In the genomic region with DNA sequence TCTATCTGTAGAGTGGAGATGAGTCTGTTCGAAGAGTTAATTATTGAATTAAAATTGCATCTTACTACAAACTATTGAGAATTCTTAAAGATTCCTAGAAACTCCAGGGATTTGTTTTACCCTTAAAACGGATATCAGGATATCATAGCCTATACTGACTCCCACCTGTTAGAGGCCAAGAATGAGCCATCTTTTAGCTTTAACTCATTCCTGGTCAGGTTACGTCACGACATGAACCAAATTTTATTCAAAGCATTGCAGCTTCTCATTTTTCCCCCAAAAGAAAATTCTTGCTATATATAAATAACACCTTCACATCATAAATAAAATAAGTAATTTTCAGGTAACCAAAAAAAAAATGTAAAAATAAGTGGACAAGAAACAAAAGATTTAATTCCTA, we compare ENCODE assay signal across 23 mouse cellular contexts. TPM values are rescaled to one million over a fixed set of nuclear protein-coding genes. Genes with fewer than 3 reads are reported as not detected.
DNase-seq lines count a peak whose midpoint lies in the region; ATAC-seq and TF ChIP-seq lines count a peak whose summit lies in the region.
"Had no signal": no experiment of that assay in that cellular context is flagged by ENCODE, and none has a peak within 500 bp of the region (broad histone marks: within the 10 kb centered on the region; RNA-seq: fewer than 3 reads in every experiment).

No protein-coding gene starts in this region.

- peaks cover 9% of the 10 kb centered on the region for H3K4me1 ChIP-seq in forebrain, embryonic 12.5 days
- peaks cover 20% of the 10 kb centered on the region for H3K4me1 ChIP-seq in forebrain, embryonic 10.5 days
- peaks cover 4% of the 10 kb centered on the region; the same call in 1 of the 2 replicates for H3K4me1 ChIP-seq in forebrain, postnatal 0 days (ENCODE audit: insufficient read depth)
- peaks cover 23% of the 10 kb centered on the region for H3K4me1 ChIP-seq in midbrain, embryonic 10.5 days
- no peaks in the 10 kb centered on the region for H3K4me1 ChIP-seq in midbrain, postnatal 0 days (ENCODE audit: insufficient read depth, low read length)
- H3K4me1 ChIP-seq: embryonic facial prominence, embryonic 15.5 days had no signal

- no peak for DNase-seq in forebrain, embryonic 10.5 days (ENCODE audit: extremely low spot score, low spot score)
- no peak for DNase-seq in forebrain, postnatal 0 days
- DNase-seq in midbrain, embryonic 10.5 days (ENCODE audit: low spot score) = no peak
- no peak for DNase-seq in midbrain, postnatal 0 days (ENCODE audit: low spot score)
- no peak for DNase-seq in adrenal gland, postnatal 4 days (ENCODE audit: low spot score in 2 of 2)
- no peak for DNase-seq in left cerebral cortex, adult 2 months (ENCODE audit: extremely low spot score in 1 of 2, low spot score in 2 of 2)
- DNase-seq in lung, adult 18-20 months = no peak
- DNase-seq: adrenal gland, postnatal 14 days; cerebellum, adult 11-12 months; heart, adult 11 months; kidney, adult 9 months; kidney, postnatal 36 days; layer of hippocampus, adult 9-11 months; liver, postnatal 0 days; thymus, postnatal 36 days had no signal

- peak overlapping the region; percentile 54; the same call in 1 of the 2 replicates for H3K4me2 ChIP-seq in forebrain, embryonic 12.5 days
- peak overlapping the region; percentile 6; the same call in 1 of the 2 replicates for H3K4me2 ChIP-seq in forebrain, postnatal 0 days (ENCODE audit: low read depth)
- H3K4me2 ChIP-seq in midbrain, postnatal 0 days (ENCODE audit: low read depth, low read length, poor library complexity, severe bottlenecking) = peak overlapping the region; percentile 71
- H3K4me2 ChIP-seq: embryonic facial prominence, embryonic 15.5 days; heart, embryonic 13.5 days had no signal

- 89% methylated on average over 4 of the region's 4 CpGs for WGBS in forebrain, embryonic 12.5 days
- 88% methylated on average over 4 of the region's 4 CpGs for WGBS in forebrain, embryonic 10.5 days
- WGBS in forebrain, postnatal 0 days = 81% methylated on average over 4 of the region's 4 CpGs
- WGBS in midbrain, embryonic 10.5 days = 88% methylated on average over 4 of the region's 4 CpGs
- 43% methylated on average over 4 of the region's 4 CpGs for WGBS in midbrain, postnatal 0 days

- intact Hi-C loops in left cerebral cortex, adult 2 months (cut with DNase I) = loop anchor here (5.0 kb wide), 4 partner anchors 168 to 888 kb away; no protein-coding TSS in a partner anchor

- no peak overlapping the region for H3K4me3 ChIP-seq in forebrain, embryonic 12.5 days (replicated peaks)
- no peak overlapping the region for H3K4me3 ChIP-seq in forebrain, embryonic 10.5 days
- peak overlapping the region; percentile 16 for H3K4me3 ChIP-seq in forebrain, postnatal 0 days (ENCODE audit: low read depth, low read length)
- H3K4me3 ChIP-seq in midbrain, embryonic 10.5 days = peak overlapping the region; percentile 85; the same call in 1 of the 2 replicates
- H3K4me3 ChIP-seq in midbrain, postnatal 0 days (ENCODE audit: low read depth, low read length) = peak overlapping the region; percentile 52
- H3K4me3 ChIP-seq in left cerebral cortex, adult 2 months = no peak overlapping the region
- H3K4me3 ChIP-seq: embryonic facial prominence, embryonic 15.5 days; heart, embryonic 13.5 days; limb, embryonic 10.5 days; megakaryocyte, embryonic 14.5 days; myocyte had no signal

- no peaks in the 10 kb centered on the region for H3K9me3 ChIP-seq in forebrain, embryonic 12.5 days
- H3K9me3 ChIP-seq in forebrain, embryonic 10.5 days = no peaks in the 10 kb centered on the region
- no peaks in the 10 kb centered on the region for H3K9me3 ChIP-seq in forebrain, postnatal 0 days (ENCODE audit: low read length)
- no peaks in the 10 kb centered on the region for H3K9me3 ChIP-seq in midbrain, embryonic 10.5 days (replicated peaks)
- no peaks in the 10 kb centered on the region for H3K9me3 ChIP-seq in midbrain, postnatal 0 days (ENCODE audit: low read length)
- H3K9me3 ChIP-seq: embryonic facial prominence, embryonic 15.5 days; heart, embryonic 13.5 days; limb, embryonic 10.5 days; megakaryocyte, embryonic 14.5 days had no signal

- no peak overlapping the region for H3K9ac ChIP-seq in forebrain, embryonic 12.5 days
- no peak overlapping the region for H3K9ac ChIP-seq in forebrain, postnatal 0 days
- H3K9ac ChIP-seq in midbrain, postnatal 0 days (replicated peaks; ENCODE audit: low read length, poor library complexity, severe bottlenecking) = peak overlapping the region; percentile 87
- H3K9ac ChIP-seq: embryonic facial prominence, embryonic 15.5 days; heart, embryonic 13.5 days; liver, postnatal 0 days had no signal

- ATAC-seq in forebrain, embryonic 12.5 days (ENCODE audit: low FRiP score) = no peak
- no peak for ATAC-seq in forebrain, postnatal 0 days
- ATAC-seq in midbrain, postnatal 0 days (ENCODE audit: low FRiP score) = no peak
- ATAC-seq: activated CD4-positive, CD25-positive, alpha-beta regulatory T cell, adult 4 months; liver, postnatal 0 days had no signal

- H3K27me3 ChIP-seq in forebrain, embryonic 12.5 days = no peaks in the 10 kb centered on the region
- H3K27me3 ChIP-seq in forebrain, embryonic 10.5 days (ENCODE audit: poor library complexity, severe bottlenecking) = no peaks in the 10 kb centered on the region
- no peaks in the 10 kb centered on the region for H3K27me3 ChIP-seq in forebrain, postnatal 0 days (ENCODE audit: insufficient read depth, low read length)
- H3K27me3 ChIP-seq in midbrain, embryonic 10.5 days (ENCODE audit: low read depth, poor library complexity, severe bottlenecking) = no peaks in the 10 kb centered on the region
- H3K27me3 ChIP-seq in midbrain, postnatal 0 days (ENCODE audit: insufficient read depth, low read length) = no peaks in the 10 kb centered on the region
- H3K27me3 ChIP-seq: heart, embryonic 13.5 days had no signal

- H3K27ac ChIP-seq in forebrain, embryonic 12.5 days = no peak overlapping the region
- H3K27ac ChIP-seq in forebrain, embryonic 10.5 days = no peak overlapping the region
- no peak overlapping the region for H3K27ac ChIP-seq in forebrain, postnatal 0 days (ENCODE audit: low read depth, low read length)
- H3K27ac ChIP-seq in midbrain, embryonic 10.5 days (replicated peaks) = no peak overlapping the region
- H3K27ac ChIP-seq in midbrain, postnatal 0 days (ENCODE audit: low read depth, low read length) = peak overlapping the region; percentile 71
- H3K27ac ChIP-seq in left cerebral cortex, adult 2 months = no peak overlapping the region
- H3K27ac ChIP-seq: embryonic facial prominence, embryonic 15.5 days; heart, embryonic 13.5 days; limb, embryonic 10.5 days had no signal

- H3K36me3 ChIP-seq in forebrain, embryonic 12.5 days (replicated peaks) = no peaks in the 10 kb centered on the region
- H3K36me3 ChIP-seq in forebrain, embryonic 10.5 days (replicated peaks) = no peaks in the 10 kb centered on the region; the same call in 1 of the 2 replicates
- no peaks in the 10 kb centered on the region for H3K36me3 ChIP-seq in forebrain, postnatal 0 days (ENCODE audit: insufficient read depth)
- no peaks in the 10 kb centered on the region for H3K36me3 ChIP-seq in midbrain, embryonic 10.5 days
- H3K36me3 ChIP-seq in midbrain, postnatal 0 days (ENCODE audit: insufficient read depth, low read length) = no peaks in the 10 kb centered on the region
- H3K36me3 ChIP-seq: embryonic facial prominence, embryonic 15.5 days; heart, embryonic 13.5 days; limb, embryonic 10.5 days had no signal

- no peak for TF ChIP-seq CTCF in forebrain, postnatal 0 days (IDR thresholded peaks at IDR 0.05; ENCODE audit: low read depth)
- TF ChIP-seq CTCF in midbrain, postnatal 0 days (IDR thresholded peaks at IDR 0.05) = no peak
- TF ChIP-seq CTCF in left cerebral cortex, adult 2 months (IDR thresholded peaks at IDR 0.05) = no peak

RNA-seq across cellular contexts. Expression of gene Nova1, which starts 3.9 kb away (rescaled TPM):
- 26.6 and 28.3 TPM in 2 replicates for polyA plus RNA-seq in forebrain, embryonic 12.5 days (2016; fragmentation: Nextera tagmentation; extraction: Ambion mirVana)
- polyA plus RNA-seq in forebrain, embryonic 10.5 days (2016; fragmentation: Nextera tagmentation; extraction: Ambion mirVana) = 9.6 and 9.7 TPM in 2 replicates
- total RNA-seq in forebrain, postnatal 0 days (2014; rRNA removed) = 31.2 and 63.7 TPM in 2 replicates
- 13.9 and 20.8 TPM in 2 replicates for polyA plus RNA-seq in forebrain, postnatal 0 days (2015; fragmentation: Nextera tagmentation; extraction: Ambion mirVana)
- polyA plus RNA-seq in midbrain, embryonic 10.5 days (2016; fragmentation: Nextera tagmentation; extraction: Ambion mirVana) = 13.3 and 22.4 TPM in 2 replicates
- total RNA-seq in midbrain, postnatal 0 days (2014; rRNA removed) = 129 and 178 TPM in 2 replicates
- 70.5 and 72.6 TPM in 2 replicates for polyA plus RNA-seq in midbrain, postnatal 0 days (2015; fragmentation: Nextera tagmentation; extraction: Ambion mirVana)
- total RNA-seq in adrenal gland, postnatal 4 days (2021) = 1 to 10 TPM; 7.8 to 8.4 TPM
- total RNA-seq in left cerebral cortex, adult 2 months (2021) = 10 to 100 TPM; 39.7 to 43.1 TPM
- total RNA-seq: liver, adult 2 months had no signal
- polyA plus RNA-seq: activated CD4-positive, CD25-positive, alpha-beta regulatory T cell, adult 4 months; liver, adult 2 months; myocyte had no signal

Comparison
In these comparisons a context has a peak if more than half of its experiments do, and no peak if none do; other contexts are left out.
1. H3K4me3 ChIP-seq: peak in forebrain, postnatal 0 days (single experiment), midbrain, embryonic 10.5 days (single experiment) and midbrain, postnatal 0 days (single experiment); none in forebrain, embryonic 12.5 days (single experiment), forebrain, embryonic 10.5 days (single experiment) and left cerebral cortex, adult 2 months (single experiment).
2. H3K4me2 ChIP-seq: peak in every context shown above with its lines; median percentile 71 in midbrain, postnatal 0 days; 54 in forebrain, embryonic 12.5 days; 6 in forebrain, postnatal 0 days.